Mouse (Mus musculus): ENCODE measurements around the gene Mucl2.
"Not testable (repeated sequence)": the region's sequence is repeated elsewhere in the genome, so short reads cannot be mapped to it uniquely, and the experiment has no call there.

Mucl2 gene

DNA sequence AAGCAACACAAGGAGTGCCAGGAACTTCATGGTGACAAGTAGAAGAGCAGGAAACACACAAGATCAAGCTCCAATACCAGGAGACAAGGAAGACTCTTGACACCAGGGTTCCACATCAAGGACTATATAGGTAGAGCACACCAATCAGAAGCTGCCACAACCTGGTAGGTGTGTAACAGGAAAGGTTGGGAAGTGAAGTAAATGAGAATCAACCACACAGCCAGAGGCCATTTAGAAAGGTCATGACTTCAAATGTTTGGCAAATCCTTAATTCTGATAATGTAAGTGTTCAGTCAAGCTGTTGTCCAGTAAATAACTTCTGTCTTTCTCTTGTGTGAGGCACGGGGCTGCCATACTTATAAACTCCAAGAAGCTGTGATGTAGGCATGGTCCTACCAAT, at the start of gene Mucl2:
TSS of gene Mucl2 (minus strand) at position 101 of the 400 bp plus-strand sequence.
- no peak for DNase-seq

DNA sequence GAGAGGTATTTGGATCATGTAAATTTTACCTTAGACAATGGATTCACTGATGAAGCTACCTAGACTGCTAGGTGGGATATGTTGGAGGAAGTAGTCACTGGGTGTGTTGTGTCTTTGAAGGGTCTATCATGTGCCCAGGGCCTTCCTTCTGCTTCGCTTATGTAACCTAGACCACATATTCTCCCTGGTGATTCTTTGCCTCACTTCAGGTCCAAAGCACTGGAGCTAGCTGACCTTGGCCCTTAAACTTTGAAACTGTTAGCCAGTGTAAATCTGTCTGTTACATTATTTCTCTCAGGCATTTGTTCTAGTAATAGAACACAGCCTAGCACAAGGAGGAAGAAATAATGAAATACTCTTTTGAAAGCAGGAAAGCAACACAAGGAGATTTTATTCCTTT, 13.9 kb upstream of the Mucl2 start:
- not testable (repeated sequence) for DNase-seq
